Mouse (Mus musculus) midbrain, embryonic 15.5 days (tissue): ENCODE measurements around the gene Nit2. TPM values are rescaled to one million over a fixed set of nuclear protein-coding genes. Genes with fewer than 3 reads are reported as not detected.
"Not testable (repeated sequence)": the region's sequence is repeated elsewhere in the genome, so short reads cannot be mapped to it uniquely, and the experiment has no call there.

Experiments used
- ATAC-seq: fragments of 200-750 bp; cut with Nextera tagmentation; replicated peaks from 2 replicates; pipeline ENCODE4 v1.8.0; 2017; ENCODE audit warnings: moderate TSS enrichment
- H3K27ac ChIP-seq: fragments of 300-500 bp; sonication (generic); 2 replicates; pipeline ENCODE4 v1.5.1; 2015; ENCODE audit warnings: mild to moderate bottlenecking, inconsistent platforms
- H3K27me3 ChIP-seq: fragments of 300-500 bp; sonication (generic); replicated peaks from 2 replicates; pipeline ENCODE4 v1.6.1; 2015; ENCODE audit warnings: inconsistent platforms
- H3K36me3 ChIP-seq: fragments of 300-500 bp; sonication (generic); replicated peaks from 2 replicates; pipeline ENCODE4 v1.6.1; 2015; ENCODE audit warnings: inconsistent platforms
- H3K4me1 ChIP-seq: fragments of 300-500 bp; sonication (generic); 2 replicates; pipeline ENCODE4 v1.6.1; 2015; ENCODE audit warnings: inconsistent platforms
- H3K4me2 ChIP-seq: fragments of 300-500 bp; sonication (generic); 2 replicates; pipeline ENCODE4 v1.6.1; 2015; ENCODE audit warnings: inconsistent platforms, mild to moderate bottlenecking, moderate library complexity
- H3K4me3 ChIP-seq: fragments of 300-500 bp; sonication (generic); 2 replicates; pipeline ENCODE4 v1.5.1; 2015; ENCODE audit warnings: mild to moderate bottlenecking, inconsistent platforms
- H3K9ac ChIP-seq: fragments of 300-500 bp; sonication (generic); 2 replicates; pipeline ENCODE4 v1.6.1; 2015; ENCODE audit warnings: mild to moderate bottlenecking, inconsistent platforms
- H3K9me3 ChIP-seq: fragments of 300-500 bp; sonication (generic); 2 replicates; pipeline ENCODE4 v1.6.1; 2016; ENCODE audit warnings: inconsistent platforms
- WGBS: fragments of 180-500 bp; shearing (Covaris S2); methylation state at CpG from one replicate; pipeline ENCODE4 v1.1.7; 2015; ENCODE audit warnings: mixed read lengths; 5-methylcytosine and 5-hydroxymethylcytosine counted together
- polyA plus RNA-seq: library from polyadenylated mRNA; unstranded; fragments of >200 nt; fragmentation: Nextera tagmentation; extraction: Ambion mirVana; gene quantifications from 2 replicates; pipeline ENCODE4 v1.2.1, GENCODE M21; 2015

The Nit2 gene
- polyA plus RNA-seq, 1 experiment from 2014 or later = 42.5 TPM

- H3K36me3 ChIP-seq = peaks cover 17% of the 10 kb centered on the region; the same call in 1 of the 2 replicates
- H3K9me3 ChIP-seq = no peaks in the 10 kb centered on the region
- H3K9ac ChIP-seq = no peak overlapping the region
- H3K27me3 ChIP-seq = no peaks in the 10 kb centered on the region
- WGBS = 89% methylated on average over 10 of the region's 10 CpGs
- ATAC-seq = no peak
- H3K4me1 ChIP-seq = no peaks in the 10 kb centered on the region
- H3K4me2 ChIP-seq = no peak overlapping the region
- H3K4me3 ChIP-seq = no peak overlapping the region
- no peak overlapping the region for H3K27ac ChIP-seq
Measured at GRCm38 (mm10) chr16:57177664-57178063, 10.5 kb upstream of the Nit2 start.

GRCm38 (mm10) chr16:57177254-57177653, 10.1 kb upstream of the Nit2 start:
- peaks cover 17% of the 10 kb centered on the region; the same call in 1 of the 2 replicates for H3K36me3 ChIP-seq
- WGBS = 62% methylated on average over 2 of the region's 2 CpGs
- H3K9me3 ChIP-seq = no peaks in the 10 kb centered on the region
- no peak overlapping the region for H3K9ac ChIP-seq
- no peaks in the 10 kb centered on the region for H3K4me1 ChIP-seq
- no peak overlapping the region for H3K4me2 ChIP-seq
- H3K27me3 ChIP-seq = no peaks in the 10 kb centered on the region
- H3K4me3 ChIP-seq = no peak overlapping the region
- H3K27ac ChIP-seq = no peak overlapping the region
- ATAC-seq = peak; percentile 65; the same call in 1 of the 2 replicates

GRCm38 (mm10) chr16:57176276-57176675, 9.1 kb upstream of the Nit2 start:
- no peak overlapping the region for H3K4me2 ChIP-seq
- no peak overlapping the region for H3K27ac ChIP-seq
- ATAC-seq = no peak
- WGBS = 89% methylated on average over 7 of the region's 7 CpGs
- H3K4me1 ChIP-seq = no peaks in the 10 kb centered on the region
- no peak overlapping the region for H3K4me3 ChIP-seq
- H3K27me3 ChIP-seq = no peaks in the 10 kb centered on the region
- peaks cover 13% of the 10 kb centered on the region; the same call in 1 of the 2 replicates for H3K36me3 ChIP-seq
- H3K9me3 ChIP-seq = no peaks in the 10 kb centered on the region
- H3K9ac ChIP-seq = no peak overlapping the region

- Histone ChIP-seq H3K36me3 (peaks cover 14% of the 10 kb centered on the region; the same call in 1 of the 2 replicates), H3K4me2 (no peak overlapping the region), H3K9me3 (no peaks in the 10 kb centered on the region), H3K27me3 (no peaks in the 10 kb centered on the region), H3K4me3 (no peak overlapping the region), H3K9ac (no peak overlapping the region), H3K27ac (no peak overlapping the region), H3K4me1 (no peaks in the 10 kb centered on the region)
- WGBS = 81% methylated on average over 2 of the region's 2 CpGs
- ATAC-seq = no peak
Measured at GRCm38 (mm10) chr16:57175751-57176150, 8.6 kb upstream of the Nit2 start.

DNA sequence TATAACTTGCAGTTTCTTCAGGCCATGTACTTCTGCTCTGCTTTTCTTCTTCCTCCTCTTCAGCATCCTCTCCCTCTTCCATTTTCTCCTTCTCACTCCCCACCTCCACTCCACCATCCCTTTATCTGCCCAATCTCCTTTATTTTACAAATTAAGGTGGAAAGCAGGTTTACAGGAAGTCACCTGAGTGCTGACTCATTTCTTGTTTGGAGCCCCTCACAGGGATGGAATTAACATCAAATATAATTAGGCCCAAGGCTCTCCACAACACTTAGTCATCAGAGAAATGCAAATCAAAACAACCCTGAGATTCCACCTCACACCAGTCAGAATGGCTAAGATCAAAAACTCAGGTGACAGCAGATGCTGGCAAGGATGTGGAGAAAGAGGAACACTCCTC, 7.3 kb upstream of the Nit2 start:
- H3K9ac ChIP-seq, H3K4me2 ChIP-seq, H3K27me3 ChIP-seq, H3K9me3 ChIP-seq, ATAC-seq, H3K27ac ChIP-seq, H3K4me1 ChIP-seq, H3K4me3 ChIP-seq: not testable (repeated sequence)
- peaks cover 17% of the 10 kb centered on the region for H3K36me3 ChIP-seq

DNA sequence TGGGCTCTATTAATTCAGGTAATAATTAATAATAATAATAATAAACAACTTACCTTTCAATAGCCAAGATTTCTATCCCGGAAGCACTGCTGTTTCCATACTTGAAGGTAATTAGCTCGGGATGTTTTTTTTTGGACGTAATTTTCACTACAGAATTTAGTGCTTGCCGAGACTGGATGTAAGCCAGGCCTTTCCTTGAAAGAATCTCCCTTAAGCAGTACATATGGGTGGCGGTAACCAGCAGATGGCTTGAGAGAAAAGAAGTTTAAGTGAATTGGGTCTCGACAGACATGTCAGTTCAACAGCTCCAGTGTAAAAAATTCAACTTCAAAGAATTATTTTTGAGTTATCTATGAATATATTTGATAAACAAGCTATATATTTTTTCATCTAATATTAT, 4.4 kb upstream of the Nit2 start:
- Histone ChIP-seq H3K27me3 (no peaks in the 10 kb centered on the region), H3K36me3 (peaks cover 17% of the 10 kb centered on the region), H3K27ac (no peak overlapping the region), H3K4me2 (no peak overlapping the region), H3K9me3 (no peaks in the 10 kb centered on the region), H3K9ac (no peak overlapping the region), H3K4me3 (no peak overlapping the region), H3K4me1 (peaks cover 13% of the 10 kb centered on the region)
- no peak for ATAC-seq
- 90% methylated on average over 6 of the region's 6 CpGs for WGBS

DNA sequence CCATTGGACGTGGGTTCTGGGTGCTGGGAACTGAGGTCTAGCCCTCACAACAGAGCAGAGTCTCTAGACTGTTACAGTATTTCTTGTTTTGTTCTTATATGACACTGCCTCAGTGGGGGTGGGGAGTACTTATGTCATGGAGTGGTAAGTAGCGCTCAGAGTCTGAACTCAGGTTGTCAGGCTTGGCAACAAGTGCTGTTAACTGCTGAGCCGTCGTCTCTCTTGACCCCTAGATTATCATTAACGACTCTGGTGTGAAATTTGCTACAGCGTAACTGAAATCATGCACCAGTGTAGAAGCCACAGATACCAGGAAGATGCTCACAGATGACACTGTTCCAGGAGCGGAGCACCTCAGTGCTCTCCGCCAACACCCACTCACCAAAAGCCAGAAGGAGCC, 4.0 kb upstream of the Nit2 start:
- ATAC-seq = no peak
- Histone ChIP-seq H3K27me3 (no peaks in the 10 kb centered on the region), H3K9ac (no peak overlapping the region), H3K4me1 (peaks cover 17% of the 10 kb centered on the region), H3K4me3 (no peak overlapping the region), H3K9me3 (no peaks in the 10 kb centered on the region), H3K4me2 (no peak overlapping the region), H3K36me3 (peaks cover 17% of the 10 kb centered on the region), H3K27ac (no peak overlapping the region)
- WGBS = 94% methylated on average over 8 of the region's 8 CpGs

DNA sequence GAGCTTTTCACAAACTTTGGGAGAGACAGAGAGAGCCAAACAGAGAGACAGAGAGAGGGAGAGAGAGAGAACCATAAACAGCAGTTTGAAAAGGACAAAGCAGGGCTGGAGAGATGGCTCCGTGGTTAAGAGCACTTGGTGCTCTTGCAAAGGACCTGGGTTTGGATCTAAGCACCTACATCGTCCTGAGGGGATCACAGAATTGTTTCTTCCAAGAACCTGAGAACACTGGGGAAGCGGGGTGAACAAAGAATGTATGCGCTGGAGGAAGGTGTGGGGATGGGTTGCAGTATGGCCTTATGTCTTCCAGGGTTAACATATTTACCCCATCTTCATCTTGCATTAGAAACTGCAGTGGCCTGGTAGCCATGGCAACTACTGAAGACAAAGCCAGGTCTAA, 1.1 kb upstream of the Nit2 start:
- 46% methylated on average over 4 of the region's 4 CpGs for WGBS
- 0 out of 2 replicates have a peak overlapping the region, but pooled peaks have one; percentile 86 for H3K4me2 ChIP-seq

DNA sequence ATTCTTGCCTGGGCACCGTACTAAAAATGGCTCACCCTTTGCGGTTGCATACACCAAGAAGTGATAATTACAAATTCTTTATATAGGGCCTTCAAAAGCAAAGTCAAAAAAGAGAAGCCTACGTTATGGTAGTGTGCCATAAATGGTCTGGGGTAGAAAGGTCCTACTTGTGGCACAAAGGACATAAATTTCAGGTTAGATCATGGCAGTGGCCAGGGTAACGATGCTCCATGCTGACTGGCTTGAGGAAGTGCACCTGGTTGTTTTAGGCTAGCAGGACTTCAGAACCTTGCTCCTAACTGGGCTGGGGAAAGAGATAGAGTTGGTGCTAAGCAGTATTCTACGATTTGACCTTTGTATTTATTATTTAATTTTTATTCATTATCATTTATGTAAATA, 372 bp upstream of the Nit2 start:
- no peaks in the 10 kb centered on the region for H3K27me3 ChIP-seq
- no peaks in the 10 kb centered on the region for H3K9me3 ChIP-seq
- peak overlapping the region; percentile 86 for H3K4me2 ChIP-seq
- H3K9ac ChIP-seq = peak overlapping the region; percentile 86
- H3K4me1 ChIP-seq = peaks cover 17% of the 10 kb centered on the region
- peak; percentile 72 for ATAC-seq
- peak overlapping the region; percentile 87 for H3K27ac ChIP-seq
- H3K36me3 ChIP-seq = peaks cover 13% of the 10 kb centered on the region
- H3K4me3 ChIP-seq = peak overlapping the region; percentile 94
- 36% methylated on average over 5 of the region's 5 CpGs for WGBS

More for the DNA sequence above, 1.1 kb upstream of the Nit2 start:
- Histone ChIP-seq H3K36me3 (peaks cover 17% of the 10 kb centered on the region), H3K4me3 (no peak overlapping the region), H3K4me1 (peaks cover 17% of the 10 kb centered on the region), H3K9ac (no peak overlapping the region), H3K27me3 (no peaks in the 10 kb centered on the region), H3K27ac (no peak overlapping the region), H3K9me3 (no peaks in the 10 kb centered on the region)
- ATAC-seq = no peak

DNA sequence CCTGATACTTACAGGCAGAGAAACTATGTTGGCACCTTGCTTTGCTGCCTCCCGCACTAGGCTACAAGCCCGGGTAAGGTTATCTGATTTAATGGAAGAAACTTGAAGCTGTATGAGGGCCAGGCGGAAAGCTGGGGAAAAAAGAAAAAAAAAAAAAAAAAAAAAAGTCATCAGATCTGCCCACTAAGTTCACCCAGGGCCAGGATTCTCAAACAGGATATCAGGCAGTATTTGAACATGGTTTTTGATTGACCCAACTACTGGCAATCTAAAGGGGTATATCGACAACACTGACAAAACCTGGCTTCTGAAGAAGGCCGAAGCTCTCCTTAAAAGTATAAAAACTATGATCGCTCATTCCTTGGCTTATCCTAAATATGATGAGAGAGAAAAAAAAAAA, 1.1 kb downstream of the Nit2 start:
- no peak overlapping the region for H3K9ac ChIP-seq
- H3K27ac ChIP-seq = no peak overlapping the region
- H3K27me3 ChIP-seq = no peaks in the 10 kb centered on the region
- peak overlapping the region; percentile 94 for H3K4me3 ChIP-seq
- H3K36me3 ChIP-seq = peaks cover 5% of the 10 kb centered on the region
- peaks cover 17% of the 10 kb centered on the region for H3K4me1 ChIP-seq
- WGBS = 92% methylated on average over 6 of the region's 6 CpGs
- peak overlapping the region; percentile 86 for H3K4me2 ChIP-seq
- no peak for ATAC-seq
- H3K9me3 ChIP-seq = no peaks in the 10 kb centered on the region

- no peak for ATAC-seq
Measured at GRCm38 (mm10) chr16:57165157-57165556, 2.0 kb downstream of the Nit2 start.

GRCm38 (mm10) chr16:57163694-57164093, 3.4 kb downstream of the Nit2 start:
- Histone ChIP-seq H3K4me3 (no peak overlapping the region), H3K27ac (no peak overlapping the region), H3K4me2 (no peak overlapping the region), H3K4me1 (peaks cover 17% of the 10 kb centered on the region), H3K36me3 (no peaks in the 10 kb centered on the region), H3K9me3 (no peaks in the 10 kb centered on the region), H3K9ac (no peak overlapping the region), H3K27me3 (no peaks in the 10 kb centered on the region)
- WGBS = 96% methylated on average over 1 of the region's 1 CpGs
- no peak for ATAC-seq

More at GRCm38 (mm10) chr16:57165157-57165556, 2.0 kb downstream of the Nit2 start:
- Histone ChIP-seq H3K27me3 (no peaks in the 10 kb centered on the region), H3K36me3 (peaks cover under 1% of the 10 kb centered on the region; the same call in 1 of the 2 replicates), H3K4me2 (no peak overlapping the region), H3K27ac (no peak overlapping the region), H3K9me3 (no peaks in the 10 kb centered on the region), H3K4me3 (no peak overlapping the region), H3K9ac (no peak overlapping the region), H3K4me1 (peaks cover 17% of the 10 kb centered on the region)
- 98% methylated on average over 5 of the region's 5 CpGs for WGBS

DNA sequence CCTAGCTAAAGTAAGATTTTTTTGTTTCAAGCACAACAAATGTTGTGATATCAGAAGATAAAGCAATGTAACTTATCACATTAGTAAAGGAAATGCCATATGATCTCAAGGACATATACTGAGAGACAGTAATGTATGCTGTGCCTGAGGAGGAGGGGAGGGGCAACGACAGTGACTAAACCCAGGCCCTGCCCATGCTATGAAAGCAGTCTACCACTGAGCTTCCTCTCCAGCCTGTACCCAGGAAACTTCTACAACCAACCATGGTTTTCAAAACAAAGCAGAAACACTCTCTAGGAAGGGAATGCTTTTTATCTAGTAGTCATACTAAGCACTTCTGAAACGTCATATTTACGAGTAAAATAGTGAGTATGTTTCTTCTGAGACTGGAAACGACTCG, 4.3 kb downstream of the Nit2 start:
- Histone ChIP-seq H3K36me3 (no peaks in the 10 kb centered on the region; the same call in 1 of the 2 replicates), H3K9me3 (no peaks in the 10 kb centered on the region), H3K27me3 (no peaks in the 10 kb centered on the region), H3K27ac (no peak overlapping the region), H3K4me3 (no peak overlapping the region), H3K4me1 (peaks cover 9% of the 10 kb centered on the region), H3K4me2 (no peak overlapping the region), H3K9ac (no peak overlapping the region)
- no peak for ATAC-seq
- WGBS = 94% methylated on average over 5 of the region's 5 CpGs
